Mouse (Mus musculus) limb, embryonic 13.5 days (tissue): ENCODE results near the gene Wipi1. TPM values are rescaled to one million over a fixed set of nuclear protein-coding genes. Genes with fewer than 3 reads are reported as not detected.
"Not testable (repeated sequence)": the region's sequence is repeated elsewhere in the genome, so short reads cannot be mapped to it uniquely, and the experiment has no call there.

Experiments used
- ATAC-seq: fragments of 200-750 bp; cut with Nextera tagmentation; 2 replicates; pipeline ENCODE4 v1.8.0; 2017; ENCODE audit warnings: low read depth, moderate number of reproducible peaks, moderate TSS enrichment; ENCODE audit not compliant: low FRiP score
- H3K27ac ChIP-seq: fragments of 300-500 bp; sonication (generic); 2 replicates; pipeline ENCODE4 v1.5.1; 2015; ENCODE audit warnings: inconsistent platforms, mild to moderate bottlenecking, moderate library complexity
- H3K27me3 ChIP-seq: fragments of 300-500 bp; sonication (generic); 2 replicates; pipeline ENCODE4 v1.6.1; 2015; ENCODE audit warnings: mild to moderate bottlenecking, inconsistent platforms
- H3K36me3 ChIP-seq: fragments of 300-500 bp; sonication (generic); 2 replicates; pipeline ENCODE4 v1.6.1; 2015; ENCODE audit warnings: inconsistent platforms, mild to moderate bottlenecking, moderate library complexity
- H3K4me1 ChIP-seq: fragments of 300-500 bp; sonication (generic); 2 replicates; pipeline ENCODE4 v1.6.1; 2015; ENCODE audit warnings: inconsistent platforms
- H3K4me2 ChIP-seq: fragments of 300-500 bp; sonication (generic); replicated peaks from 2 replicates; pipeline ENCODE4 v1.6.1; 2015; ENCODE audit warnings: inconsistent platforms, mild to moderate bottlenecking, moderate library complexity
- H3K4me3 ChIP-seq: fragments of 300-500 bp; sonication (generic); 2 replicates; pipeline ENCODE4 v1.5.1; 2015; ENCODE audit warnings: moderate library complexity, mild to moderate bottlenecking, inconsistent platforms
- H3K9ac ChIP-seq: fragments of 300-500 bp; sonication (generic); 2 replicates; pipeline ENCODE4 v1.6.1; 2015; ENCODE audit warnings: mild to moderate bottlenecking, inconsistent platforms
- H3K9me3 ChIP-seq: fragments of 300-500 bp; sonication (generic); 2 replicates; pipeline ENCODE4 v1.6.1; 2016; ENCODE audit warnings: inconsistent platforms
- WGBS: fragments of 180-500 bp; shearing (Covaris S2); methylation state at CpG from one replicate; pipeline ENCODE4 v1.1.7; 2015; 5-methylcytosine and 5-hydroxymethylcytosine counted together
- polyA plus RNA-seq: library from polyadenylated mRNA; unstranded; fragments of >200 nt; fragmentation: Nextera tagmentation; extraction: Ambion mirVana; gene quantifications from 2 replicates; pipeline ENCODE4 v1.2.1, GENCODE M21; 2015

The Wipi1 gene
- polyA plus RNA-seq, 1 experiment from 2014 or later, result 51.0 TPM

GRCm38 (mm10) chr11:109641498-109642222 lies 29.9 kb upstream of the Wipi1 start:
- no peaks in the 10 kb centered on the region for H3K9me3 ChIP-seq
- no peaks in the 10 kb centered on the region for H3K27me3 ChIP-seq
- no peak for ATAC-seq
- H3K36me3 ChIP-seq, result no peaks in the 10 kb centered on the region
- 72% methylated on average over 5 of the region's 5 CpGs for WGBS
- H3K4me3 ChIP-seq, result no peak overlapping the region
- peaks cover under 1% of the 10 kb centered on the region; the same call in 1 of the 2 replicates for H3K4me1 ChIP-seq
- H3K4me2 ChIP-seq, result no peak overlapping the region
- H3K27ac ChIP-seq, result no peak overlapping the region
- no peak overlapping the region for H3K9ac ChIP-seq

GRCm38 (mm10) chr11:109635871-109636395 lies 24.2 kb upstream of the Wipi1 start:
- no peak overlapping the region for H3K4me3 ChIP-seq
- no peaks in the 10 kb centered on the region for H3K9me3 ChIP-seq
- H3K9ac ChIP-seq, result no peak overlapping the region
- no peaks in the 10 kb centered on the region for H3K27me3 ChIP-seq
- no peak overlapping the region for H3K27ac ChIP-seq
- H3K4me1 ChIP-seq, result no peaks in the 10 kb centered on the region
- no peaks in the 10 kb centered on the region for H3K36me3 ChIP-seq
- no peak overlapping the region for H3K4me2 ChIP-seq
- ATAC-seq, result no peak
- 77% methylated on average over 6 of the region's 6 CpGs for WGBS

- no peak overlapping the region for H3K4me3 ChIP-seq
- WGBS, result 76% methylated on average over 9 of the region's 9 CpGs
- no peak overlapping the region for H3K4me2 ChIP-seq
- no peak overlapping the region for H3K27ac ChIP-seq
- no peaks in the 10 kb centered on the region for H3K4me1 ChIP-seq
- no peaks in the 10 kb centered on the region for H3K9me3 ChIP-seq
- H3K36me3 ChIP-seq, result no peaks in the 10 kb centered on the region
- no peak overlapping the region for H3K9ac ChIP-seq
- no peak for ATAC-seq
- no peaks in the 10 kb centered on the region for H3K27me3 ChIP-seq
These were observed 23.2 kb upstream of the Wipi1 start for GRCm38 (mm10) chr11:109634928-109635327.

GRCm38 (mm10) chr11:109629021-109629521 lies 17.3 kb upstream of the Wipi1 start:
- no peaks in the 10 kb centered on the region for H3K27me3 ChIP-seq
- no peak overlapping the region for H3K27ac ChIP-seq
- no peaks in the 10 kb centered on the region for H3K36me3 ChIP-seq
- 0 out of 2 replicates have a peak, but pooled peaks cover 3% of the 10 kb centered on the region for H3K4me1 ChIP-seq
- no peak overlapping the region for H3K9ac ChIP-seq
- WGBS, result 45% methylated on average over 10 of the region's 10 CpGs
- H3K4me3 ChIP-seq, result no peak overlapping the region
- H3K4me2 ChIP-seq, result no peak overlapping the region
- ATAC-seq, result no peak
- no peaks in the 10 kb centered on the region for H3K9me3 ChIP-seq

GRCm38 (mm10) chr11:109628099-109628498 lies 16.3 kb upstream of the Wipi1 start:
- H3K36me3 ChIP-seq, result no peaks in the 10 kb centered on the region

GRCm38 (mm10) chr11:109627648-109628047 lies 15.9 kb upstream of the Wipi1 start:
- H3K4me3 ChIP-seq, result no peak overlapping the region

More at GRCm38 (mm10) chr11:109628099-109628498, 16.3 kb upstream of the Wipi1 start:
- 92% methylated on average over 3 of the region's 3 CpGs for WGBS
- ATAC-seq, result no peak
- Histone ChIP-seq H3K4me3 (no peak overlapping the region), H3K4me1 (peaks cover 5% of the 10 kb centered on the region; the same call in 1 of the 2 replicates), H3K27me3 (no peaks in the 10 kb centered on the region), H3K4me2 (no peak overlapping the region), H3K9ac (no peak overlapping the region), H3K9me3 (no peaks in the 10 kb centered on the region), H3K27ac (no peak overlapping the region)

GRCm38 (mm10) chr11:109623238-109623637 lies 11.5 kb upstream of the Wipi1 start:
- H3K36me3 ChIP-seq, result no peaks in the 10 kb centered on the region
- peaks cover 10% of the 10 kb centered on the region for H3K4me1 ChIP-seq
- no peak overlapping the region for H3K9ac ChIP-seq
- H3K9me3 ChIP-seq, result no peaks in the 10 kb centered on the region
- no peak overlapping the region for H3K27ac ChIP-seq
- 0 out of 2 replicates have a peak overlapping the region, but pooled peaks have one; percentile 55 for H3K4me2 ChIP-seq
- 83% methylated on average over 7 of the region's 7 CpGs for WGBS
- no peaks in the 10 kb centered on the region for H3K27me3 ChIP-seq
- H3K4me3 ChIP-seq, result no peak overlapping the region
- ATAC-seq, result no peak

More at GRCm38 (mm10) chr11:109627648-109628047, 15.9 kb upstream of the Wipi1 start:
- H3K9ac ChIP-seq, result no peak overlapping the region
- no peaks in the 10 kb centered on the region for H3K27me3 ChIP-seq
- H3K4me1 ChIP-seq, result peaks cover 9% of the 10 kb centered on the region
- 87% methylated on average over 4 of the region's 4 CpGs for WGBS
- ATAC-seq, result no peak
- no peak overlapping the region for H3K4me2 ChIP-seq
- no peak overlapping the region for H3K27ac ChIP-seq
- H3K9me3 ChIP-seq, result no peaks in the 10 kb centered on the region
- H3K36me3 ChIP-seq, result no peaks in the 10 kb centered on the region

- Histone ChIP-seq H3K9me3 (no peaks in the 10 kb centered on the region), H3K4me3 (peak overlapping the region; percentile 18), H3K36me3 (no peaks in the 10 kb centered on the region), H3K4me2 (peak overlapping the region; percentile 55), H3K4me1 (peaks cover 10% of the 10 kb centered on the region), H3K27me3 (no peaks in the 10 kb centered on the region), H3K9ac (peak overlapping the region; percentile 1; the same call in 1 of the 2 replicates), H3K27ac (no peak overlapping the region)
- 12% methylated on average over 15 of the region's 15 CpGs for WGBS
- ATAC-seq, result 0 out of 2 replicates have a peak, but pooled peaks have one; percentile 60
These were observed 10.8 kb upstream of the Wipi1 start for GRCm38 (mm10) chr11:109622518-109623037.

- H3K9ac ChIP-seq, result no peak overlapping the region
- no peak overlapping the region for H3K4me2 ChIP-seq
- no peak for ATAC-seq
- 11% methylated on average over 2 of the region's 2 CpGs for WGBS
- H3K36me3 ChIP-seq, result no peaks in the 10 kb centered on the region
- H3K27me3 ChIP-seq, result no peaks in the 10 kb centered on the region
- peaks cover 19% of the 10 kb centered on the region for H3K4me1 ChIP-seq
- no peak overlapping the region for H3K4me3 ChIP-seq
- H3K9me3 ChIP-seq, result no peaks in the 10 kb centered on the region
- no peak overlapping the region for H3K27ac ChIP-seq
These were observed 9.4 kb upstream of the Wipi1 start for GRCm38 (mm10) chr11:109621183-109621582.

GRCm38 (mm10) chr11:109620356-109620755 lies 8.6 kb upstream of the Wipi1 start:
- Histone ChIP-seq H3K4me2 (no peak overlapping the region), H3K4me3 (no peak overlapping the region), H3K9me3 (no peaks in the 10 kb centered on the region), H3K36me3 (no peaks in the 10 kb centered on the region), H3K9ac (no peak overlapping the region), H3K27me3 (no peaks in the 10 kb centered on the region), H3K4me1 (peaks cover 19% of the 10 kb centered on the region), H3K27ac (no peak overlapping the region)
- no peak for ATAC-seq
- 72% methylated on average over 6 of the region's 6 CpGs for WGBS

- not testable (repeated sequence) for ATAC-seq, H3K4me2 ChIP-seq, H3K9ac ChIP-seq, H3K27me3 ChIP-seq, H3K36me3 ChIP-seq, H3K4me3 ChIP-seq, H3K27ac ChIP-seq, H3K9me3 ChIP-seq
- H3K4me1 ChIP-seq, result peaks cover 22% of the 10 kb centered on the region
- 38% methylated on average over 8 of the region's 8 CpGs for WGBS
These were observed 7.3 kb upstream of the Wipi1 start for GRCm38 (mm10) chr11:109619055-109619454.

- no peak overlapping the region for H3K4me3 ChIP-seq
- no peak overlapping the region for H3K9ac ChIP-seq
- 28% methylated on average over 4 of the region's 4 CpGs for WGBS
- no peak overlapping the region for H3K27ac ChIP-seq
- no peaks in the 10 kb centered on the region for H3K9me3 ChIP-seq
- no peaks in the 10 kb centered on the region for H3K36me3 ChIP-seq
- ATAC-seq, result no peak
- H3K4me1 ChIP-seq, result peaks cover 18% of the 10 kb centered on the region
- H3K4me2 ChIP-seq, result no peak overlapping the region
- no peaks in the 10 kb centered on the region for H3K27me3 ChIP-seq
These were observed 5.0 kb upstream of the Wipi1 start for GRCm38 (mm10) chr11:109616766-109617165.
